Comparison of ENCODE assay signal across 17 mouse cellular contexts in genomic region chr11:117728245-117728644, GRCm38 (mm10). TPM values are rescaled to one million over a fixed set of nuclear protein-coding genes. Genes with fewer than 3 reads are reported as not detected.
A peak's percentile ranks its signal among the peaks of the same experiment; 100 is the strongest.
DNase-seq lines count a peak whose midpoint lies in the region; ATAC-seq and TF ChIP-seq lines count a peak whose summit lies in the region.
"Had no signal": no experiment of that assay in that cellular context is flagged by ENCODE, and none has a peak within 500 bp of the region (broad histone marks: within the 10 kb centered on the region; RNA-seq: fewer than 3 reads in every experiment).

No protein-coding gene starts in this region.

- no peak for TF ChIP-seq POLR2A in limb, embryonic 14.5 days (IDR thresholded peaks at IDR 0.05; ENCODE audit: borderline replicate concordance, extremely low read depth, insufficient read depth, insufficient read length)

- TF ChIP-seq CTCF in hindbrain, postnatal 0 days (IDR thresholded peaks at IDR 0.05; ENCODE audit: low read depth): no peak

- H3K4me1 ChIP-seq in hindbrain, postnatal 0 days (ENCODE audit: insufficient read depth, low read length): no peaks in the 10 kb centered on the region
- no peaks in the 10 kb centered on the region for H3K4me1 ChIP-seq in hindbrain, embryonic 13.5 days (replicated peaks)
- peaks cover 8% of the 10 kb centered on the region; the same call in 1 of the 2 replicates for H3K4me1 ChIP-seq in limb, embryonic 12.5 days (replicated peaks)
- no peaks in the 10 kb centered on the region for H3K4me1 ChIP-seq in limb, embryonic 10.5 days
- peaks cover 17% of the 10 kb centered on the region; the same call in 1 of the 2 replicates for H3K4me1 ChIP-seq in embryonic facial prominence, embryonic 13.5 days
- peaks cover 11% of the 10 kb centered on the region for H3K4me1 ChIP-seq in limb, embryonic 14.5 days (ENCODE audit: control insufficient read depth, insufficient read depth, low read length)
- H3K4me1 ChIP-seq: forebrain, embryonic 10.5 days had no signal

- no peak for ATAC-seq in hindbrain, postnatal 0 days
- no peak for ATAC-seq in hindbrain, embryonic 13.5 days (ENCODE audit: low FRiP score)
- no peak for ATAC-seq in limb, embryonic 12.5 days (ENCODE audit: insufficient number of reproducible peaks, insufficient read depth, low FRiP score, low TSS enrichment, low read depth)
- no peak for ATAC-seq in embryonic facial prominence, embryonic 13.5 days (ENCODE audit: insufficient number of reproducible peaks, insufficient read depth, low FRiP score, low TSS enrichment, low read depth)
- ATAC-seq in limb, embryonic 14.5 days (ENCODE audit: low FRiP score, low read depth): no peak
- ATAC-seq: hindbrain, embryonic 16.5 days; intestine, postnatal 0 days had no signal

- DNase-seq in hindbrain, postnatal 0 days (ENCODE audit: low spot score): no peak
- DNase-seq in limb, embryonic 10.5 days (ENCODE audit: low spot score): no peak
- DNase-seq in limb, embryonic 14.5 days (ENCODE audit: low spot score): no peak
- DNase-seq in spleen, postnatal 4 days (ENCODE audit: low spot score in 2 of 2): no peak
- DNase-seq: adrenal gland, adult 2 months; B cell, adult 2 months; cerebellum, adult 9-10 months; right cerebral cortex, postnatal 25 days had no signal

- WGBS in hindbrain, postnatal 0 days: 86% methylated on average over 5 of the region's 5 CpGs
- WGBS in hindbrain, embryonic 13.5 days: 92% methylated on average over 5 of the region's 5 CpGs
- 91% methylated on average over 5 of the region's 5 CpGs for WGBS in limb, embryonic 12.5 days
- WGBS in limb, embryonic 10.5 days: 89% methylated on average over 5 of the region's 5 CpGs
- WGBS in embryonic facial prominence, embryonic 13.5 days: 91% methylated on average over 5 of the region's 5 CpGs
- WGBS in limb, embryonic 14.5 days: 90% methylated on average over 5 of the region's 5 CpGs

- H3K27ac ChIP-seq in hindbrain, postnatal 0 days: peak overlapping the region; percentile 20; the same call in 1 of the 2 replicates
- H3K27ac ChIP-seq in hindbrain, embryonic 13.5 days: no peak overlapping the region
- H3K27ac ChIP-seq in limb, embryonic 12.5 days: peak overlapping the region; percentile 54
- no peak overlapping the region for H3K27ac ChIP-seq in limb, embryonic 10.5 days
- 0 out of 2 replicates have a peak overlapping the region, but pooled peaks have one; percentile 33 for H3K27ac ChIP-seq in embryonic facial prominence, embryonic 13.5 days
- 0 out of 2 replicates have a peak overlapping the region, but pooled peaks have one; percentile 11 for H3K27ac ChIP-seq in limb, embryonic 14.5 days (replicated peaks; ENCODE audit: low read depth, low read length)
- H3K27ac ChIP-seq: forebrain, embryonic 10.5 days had no signal

- no peak overlapping the region for H3K4me3 ChIP-seq in hindbrain, postnatal 0 days (ENCODE audit: low read length)
- no peak overlapping the region for H3K4me3 ChIP-seq in hindbrain, embryonic 13.5 days
- no peak overlapping the region for H3K4me3 ChIP-seq in limb, embryonic 12.5 days (replicated peaks)
- H3K4me3 ChIP-seq in limb, embryonic 10.5 days: no peak overlapping the region
- no peak overlapping the region for H3K4me3 ChIP-seq in embryonic facial prominence, embryonic 13.5 days
- no peak overlapping the region for H3K4me3 ChIP-seq in limb, embryonic 14.5 days (replicated peaks; ENCODE audit: low read length)
- H3K4me3 ChIP-seq: forebrain, embryonic 10.5 days; heart, embryonic 12.5 days; megakaryocyte, embryonic 14.5 days had no signal

- H3K27me3 ChIP-seq in hindbrain, postnatal 0 days (ENCODE audit: insufficient read depth, low read length): no peaks in the 10 kb centered on the region
- no peaks in the 10 kb centered on the region for H3K27me3 ChIP-seq in hindbrain, embryonic 13.5 days
- no peaks in the 10 kb centered on the region for H3K27me3 ChIP-seq in limb, embryonic 12.5 days
- no peaks in the 10 kb centered on the region for H3K27me3 ChIP-seq in limb, embryonic 10.5 days (ENCODE audit: low read depth, poor library complexity, severe bottlenecking)
- no peaks in the 10 kb centered on the region for H3K27me3 ChIP-seq in embryonic facial prominence, embryonic 13.5 days
- H3K27me3 ChIP-seq in limb, embryonic 14.5 days (ENCODE audit: control insufficient read depth, insufficient read depth, low read length): no peaks in the 10 kb centered on the region
- H3K27me3 ChIP-seq: heart, embryonic 12.5 days; megakaryocyte, embryonic 14.5 days had no signal

- H3K9ac ChIP-seq in hindbrain, postnatal 0 days (replicated peaks; ENCODE audit: low read length): no peak overlapping the region
- no peak overlapping the region for H3K9ac ChIP-seq in hindbrain, embryonic 13.5 days
- H3K9ac ChIP-seq in limb, embryonic 12.5 days (replicated peaks): no peak overlapping the region
- no peak overlapping the region for H3K9ac ChIP-seq in embryonic facial prominence, embryonic 13.5 days
- no peak overlapping the region for H3K9ac ChIP-seq in limb, embryonic 14.5 days (ENCODE audit: low read depth, low read length, severe bottlenecking)
- H3K9ac ChIP-seq: forebrain, postnatal 0 days; heart, embryonic 12.5 days had no signal

- no peaks in the 10 kb centered on the region for H3K9me3 ChIP-seq in hindbrain, postnatal 0 days (ENCODE audit: low read length)
- no peaks in the 10 kb centered on the region for H3K9me3 ChIP-seq in hindbrain, embryonic 13.5 days
- H3K9me3 ChIP-seq in limb, embryonic 12.5 days: no peaks in the 10 kb centered on the region
- H3K9me3 ChIP-seq in limb, embryonic 10.5 days (replicated peaks): no peaks in the 10 kb centered on the region
- H3K9me3 ChIP-seq in embryonic facial prominence, embryonic 13.5 days: no peaks in the 10 kb centered on the region
- H3K9me3 ChIP-seq in limb, embryonic 14.5 days (ENCODE audit: control insufficient read depth, low read length): no peaks in the 10 kb centered on the region
- H3K9me3 ChIP-seq: forebrain, embryonic 10.5 days; heart, embryonic 12.5 days; megakaryocyte, embryonic 14.5 days had no signal

- H3K36me3 ChIP-seq in hindbrain, postnatal 0 days (ENCODE audit: insufficient read depth, low read length): peaks cover 11% of the 10 kb centered on the region
- peaks cover 32% of the 10 kb centered on the region for H3K36me3 ChIP-seq in hindbrain, embryonic 13.5 days
- peaks cover 39% of the 10 kb centered on the region for H3K36me3 ChIP-seq in limb, embryonic 12.5 days
- H3K36me3 ChIP-seq in limb, embryonic 10.5 days: peaks cover 26% of the 10 kb centered on the region
- H3K36me3 ChIP-seq in embryonic facial prominence, embryonic 13.5 days: peaks cover 41% of the 10 kb centered on the region
- H3K36me3 ChIP-seq in limb, embryonic 14.5 days (ENCODE audit: control insufficient read depth, insufficient read depth, low read length): peaks cover 18% of the 10 kb centered on the region

- H3K4me2 ChIP-seq in hindbrain, postnatal 0 days (ENCODE audit: low read depth, low read length): no peak overlapping the region
- no peak overlapping the region for H3K4me2 ChIP-seq in hindbrain, embryonic 13.5 days
- H3K4me2 ChIP-seq in limb, embryonic 12.5 days: no peak overlapping the region
- H3K4me2 ChIP-seq in embryonic facial prominence, embryonic 13.5 days: no peak overlapping the region
- no peak overlapping the region for H3K4me2 ChIP-seq in limb, embryonic 14.5 days (replicated peaks; ENCODE audit: low read depth, low read length, severe bottlenecking)
- H3K4me2 ChIP-seq: heart, embryonic 12.5 days had no signal

RNA-seq across cellular contexts. Expression of gene Tmc8, which starts 53.6 kb away (rescaled TPM):
- total RNA-seq in hindbrain, postnatal 0 days (2014; rRNA removed): 0.73 and 0.75 TPM in 2 replicates
- 0.44 and 0.86 TPM in 2 replicates for polyA plus RNA-seq in hindbrain, postnatal 0 days (2015; fragmentation: Nextera tagmentation; extraction: Ambion mirVana)
- polyA plus RNA-seq in hindbrain, embryonic 13.5 days (2015; fragmentation: Nextera tagmentation; extraction: Ambion mirVana): 0.75 and 1.5 TPM in 2 replicates
- 0.53 and 1.2 TPM in 2 replicates for polyA plus RNA-seq in limb, embryonic 12.5 days (2016; fragmentation: Nextera tagmentation; extraction: Ambion mirVana)
- 1.4 and 1.5 TPM in 2 replicates for polyA plus RNA-seq in limb, embryonic 10.5 days (2016; fragmentation: Nextera tagmentation; extraction: Ambion mirVana)
- 0.74 and 1.3 TPM in 2 replicates for polyA plus RNA-seq in embryonic facial prominence, embryonic 13.5 days (2015; fragmentation: Nextera tagmentation; extraction: Ambion mirVana)
- polyA plus RNA-seq in limb, embryonic 14.5 days (2012; rRNA removed): 3.1 and 4.6 TPM in 2 replicates
- polyA plus RNA-seq in limb, embryonic 14.5 days (2014; fragmentation: Nextera tagmentation; extraction: Ambion mirVana): 1.1 and 1.2 TPM in 2 replicates

RNA-seq across cellular contexts. Expression of gene Tmc6, which starts 53.8 kb away (rescaled TPM):
- 3.3 and 4.7 TPM in 2 replicates for total RNA-seq in hindbrain, postnatal 0 days (2014; rRNA removed)
- 3.2 and 4.9 TPM in 2 replicates for polyA plus RNA-seq in hindbrain, postnatal 0 days (2015; fragmentation: Nextera tagmentation; extraction: Ambion mirVana)
- 5.3 TPM in 2 replicates for polyA plus RNA-seq in hindbrain, embryonic 13.5 days (2015; fragmentation: Nextera tagmentation; extraction: Ambion mirVana)
- polyA plus RNA-seq in limb, embryonic 12.5 days (2016; fragmentation: Nextera tagmentation; extraction: Ambion mirVana): 20.3 and 22.4 TPM in 2 replicates
- 25.1 and 28.2 TPM in 2 replicates for polyA plus RNA-seq in limb, embryonic 10.5 days (2016; fragmentation: Nextera tagmentation; extraction: Ambion mirVana)
- polyA plus RNA-seq in embryonic facial prominence, embryonic 13.5 days (2015; fragmentation: Nextera tagmentation; extraction: Ambion mirVana): 19.0 and 20.4 TPM in 2 replicates
- polyA plus RNA-seq in limb, embryonic 14.5 days (2012; rRNA removed): 28.2 and 31.1 TPM in 2 replicates
- 19.0 and 24.5 TPM in 2 replicates for polyA plus RNA-seq in limb, embryonic 14.5 days (2014; fragmentation: Nextera tagmentation; extraction: Ambion mirVana)

Comparison
In these comparisons a context has a peak if more than half of its experiments do, and no peak if none do; other contexts are left out.
1. H3K27ac ChIP-seq: peak in hindbrain, postnatal 0 days (single experiment), limb, embryonic 12.5 days (single experiment), embryonic facial prominence, embryonic 13.5 days (single experiment) and limb, embryonic 14.5 days (single experiment); none in hindbrain, embryonic 13.5 days (single experiment) and limb, embryonic 10.5 days (single experiment).